26 mouse cellular contexts compared by ENCODE assay signal in the genomic region with DNA sequence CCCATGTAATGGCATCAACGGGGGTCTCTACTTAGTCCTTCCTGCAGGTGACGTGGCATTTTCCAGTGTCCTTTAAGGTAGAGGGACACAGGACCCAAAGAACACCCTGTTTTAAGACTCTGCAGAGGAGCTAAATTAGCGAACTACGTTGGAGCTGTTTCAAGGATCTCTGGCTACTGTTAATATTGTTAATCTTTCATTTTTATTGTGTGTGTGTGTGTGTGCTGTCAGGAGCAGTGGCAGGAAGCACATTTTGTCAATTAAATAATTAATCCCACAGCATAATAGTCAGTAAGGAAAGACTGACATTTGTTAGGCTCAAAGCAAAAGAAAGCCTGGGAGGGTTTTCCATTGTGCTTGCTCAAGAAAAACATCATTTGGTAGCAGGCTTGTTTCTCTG.
A peak's percentile ranks its signal among the peaks of the same experiment; 100 is the strongest.
DNase-seq lines count a peak whose midpoint lies in the region; ATAC-seq and TF ChIP-seq lines count a peak whose summit lies in the region.
"Had no signal": no experiment of that assay in that cellular context is flagged by ENCODE, and none has a peak within 500 bp of the region (broad histone marks: within the 10 kb centered on the region; RNA-seq: fewer than 3 reads in every experiment).

No protein-coding gene starts in this region.

- no peak overlapping the region for H3K9ac ChIP-seq in forebrain, embryonic 16.5 days (replicated peaks; ENCODE audit: low read depth, low read length)
- H3K9ac ChIP-seq in forebrain, embryonic 12.5 days = no peak overlapping the region
- no peak overlapping the region for H3K9ac ChIP-seq in kidney, embryonic 16.5 days (replicated peaks; ENCODE audit: low read length)
- no peak overlapping the region for H3K9ac ChIP-seq in kidney, postnatal 0 days (ENCODE audit: low read depth, low read length)
- H3K9ac ChIP-seq in limb, embryonic 13.5 days = no peak overlapping the region
- H3K9ac ChIP-seq: embryonic facial prominence, embryonic 15.5 days; limb, embryonic 15.5 days; liver, embryonic 13.5 days had no signal

- DNase-seq in kidney, postnatal 25 days = no peak
- peak; percentile 62 for DNase-seq in kidney, postnatal 0 days (ENCODE audit: low spot score)
- no peak for DNase-seq in adrenal gland, adult 8-10 months
- DNase-seq: adrenal gland, postnatal 25 days; cerebellum, adult 18-20 months; cerebellum, postnatal 10 days; gastrocnemius, postnatal 10 days; heart, postnatal 14 days; liver, embryonic 13.5 days; lung, adult 18-20 months; lung, postnatal 10 days; midbrain, embryonic 14.5 days; spleen, adult 18-20 months; thymus, adult 2 months; thymus, postnatal 4 days had no signal

- peaks cover 14% of the 10 kb centered on the region for H3K4me1 ChIP-seq in forebrain, embryonic 16.5 days (replicated peaks; ENCODE audit: control insufficient read depth, insufficient read depth, low read length)
- H3K4me1 ChIP-seq in forebrain, embryonic 12.5 days = peaks cover 6% of the 10 kb centered on the region; the same call in 1 of the 2 replicates
- H3K4me1 ChIP-seq in kidney, embryonic 16.5 days (ENCODE audit: insufficient read depth, low read length) = peaks cover 13% of the 10 kb centered on the region
- H3K4me1 ChIP-seq in kidney, postnatal 0 days (replicated peaks; ENCODE audit: insufficient read depth, low read length) = no peaks in the 10 kb centered on the region
- peaks cover 24% of the 10 kb centered on the region for H3K4me1 ChIP-seq in limb, embryonic 13.5 days
- H3K4me1 ChIP-seq: liver, embryonic 13.5 days had no signal

- no peak overlapping the region for H3K27ac ChIP-seq in forebrain, embryonic 16.5 days (ENCODE audit: low read length)
- no peak overlapping the region for H3K27ac ChIP-seq in forebrain, embryonic 12.5 days
- H3K27ac ChIP-seq in kidney, embryonic 16.5 days (ENCODE audit: low read length) = no peak overlapping the region; the same call in 1 of the 2 replicates
- no peak overlapping the region for H3K27ac ChIP-seq in kidney, postnatal 0 days
- no peak overlapping the region for H3K27ac ChIP-seq in limb, embryonic 13.5 days
- H3K27ac ChIP-seq: layer of hippocampus, adult 2 months; left cerebral cortex, adult 2 months; limb, embryonic 15.5 days; liver, embryonic 13.5 days; stomach, postnatal 0 days had no signal

- no peak for TF ChIP-seq CTCF in kidney, postnatal 0 days (IDR thresholded peaks at IDR 0.05; ENCODE audit: low read depth)

- H3K4me3 ChIP-seq in forebrain, embryonic 16.5 days (replicated peaks; ENCODE audit: low read length) = no peak overlapping the region
- no peak overlapping the region for H3K4me3 ChIP-seq in forebrain, embryonic 12.5 days (replicated peaks)
- H3K4me3 ChIP-seq in kidney, embryonic 16.5 days (ENCODE audit: low read length) = no peak overlapping the region
- no peak overlapping the region for H3K4me3 ChIP-seq in kidney, postnatal 0 days (replicated peaks; ENCODE audit: low read depth, low read length)
- H3K4me3 ChIP-seq in limb, embryonic 13.5 days = no peak overlapping the region
- H3K4me3 ChIP-seq: embryonic facial prominence, embryonic 15.5 days; layer of hippocampus, adult 2 months; left cerebral cortex, adult 2 months; limb, embryonic 15.5 days; liver, embryonic 13.5 days had no signal

- WGBS in forebrain, embryonic 16.5 days = 24% methylated on average over 4 of the region's 4 CpGs
- 42% methylated on average over 4 of the region's 4 CpGs for WGBS in forebrain, embryonic 12.5 days
- 46% methylated on average over 4 of the region's 4 CpGs for WGBS in kidney, embryonic 16.5 days
- WGBS in kidney, postnatal 0 days = 39% methylated on average over 4 of the region's 4 CpGs
- 25% methylated on average over 4 of the region's 4 CpGs for WGBS in limb, embryonic 13.5 days

- no peaks in the 10 kb centered on the region for H3K9me3 ChIP-seq in forebrain, embryonic 16.5 days (ENCODE audit: control insufficient read depth, low read length)
- no peaks in the 10 kb centered on the region for H3K9me3 ChIP-seq in forebrain, embryonic 12.5 days
- H3K9me3 ChIP-seq in kidney, embryonic 16.5 days (ENCODE audit: low read length) = no peaks in the 10 kb centered on the region
- no peaks in the 10 kb centered on the region for H3K9me3 ChIP-seq in kidney, postnatal 0 days (replicated peaks; ENCODE audit: low read length)
- H3K9me3 ChIP-seq in limb, embryonic 13.5 days = no peaks in the 10 kb centered on the region
- H3K9me3 ChIP-seq: embryonic facial prominence, embryonic 15.5 days; limb, embryonic 15.5 days; liver, embryonic 13.5 days had no signal

- H3K27me3 ChIP-seq in forebrain, embryonic 16.5 days (replicated peaks; ENCODE audit: control insufficient read depth, insufficient read depth, low read length) = no peaks in the 10 kb centered on the region
- H3K27me3 ChIP-seq in forebrain, embryonic 12.5 days = peaks cover 4% of the 10 kb centered on the region; the same call in 1 of the 2 replicates
- H3K27me3 ChIP-seq in kidney, embryonic 16.5 days (ENCODE audit: insufficient read depth, low read length) = no peaks in the 10 kb centered on the region
- H3K27me3 ChIP-seq in kidney, postnatal 0 days (ENCODE audit: insufficient read depth, low read length) = no peaks in the 10 kb centered on the region
- peaks cover 4% of the 10 kb centered on the region; the same call in 1 of the 2 replicates for H3K27me3 ChIP-seq in limb, embryonic 13.5 days
- H3K27me3 ChIP-seq: embryonic facial prominence, embryonic 15.5 days; limb, embryonic 15.5 days; liver, embryonic 13.5 days had no signal

- H3K36me3 ChIP-seq in forebrain, embryonic 16.5 days (ENCODE audit: control insufficient read depth, insufficient read depth) = no peaks in the 10 kb centered on the region
- H3K36me3 ChIP-seq in forebrain, embryonic 12.5 days (replicated peaks) = no peaks in the 10 kb centered on the region
- H3K36me3 ChIP-seq in kidney, embryonic 16.5 days (ENCODE audit: insufficient read depth, low read length) = no peaks in the 10 kb centered on the region
- no peaks in the 10 kb centered on the region for H3K36me3 ChIP-seq in kidney, postnatal 0 days (ENCODE audit: insufficient read depth, low read length)
- H3K36me3 ChIP-seq in limb, embryonic 13.5 days = no peaks in the 10 kb centered on the region
- H3K36me3 ChIP-seq: embryonic facial prominence, embryonic 15.5 days; limb, embryonic 15.5 days; liver, embryonic 13.5 days had no signal

- H3K4me2 ChIP-seq in forebrain, embryonic 16.5 days (ENCODE audit: low read length) = no peak overlapping the region
- no peak overlapping the region for H3K4me2 ChIP-seq in forebrain, embryonic 12.5 days
- no peak overlapping the region; the same call in 1 of the 2 replicates for H3K4me2 ChIP-seq in kidney, embryonic 16.5 days (replicated peaks; ENCODE audit: low read depth, low read length)
- no peak overlapping the region for H3K4me2 ChIP-seq in kidney, postnatal 0 days (ENCODE audit: low read length)
- H3K4me2 ChIP-seq in limb, embryonic 13.5 days (replicated peaks) = 0 out of 2 replicates have a peak overlapping the region, but pooled peaks have one; percentile 4
- H3K4me2 ChIP-seq: embryonic facial prominence, embryonic 15.5 days; limb, embryonic 15.5 days; liver, embryonic 13.5 days had no signal

- ATAC-seq in forebrain, embryonic 16.5 days = peak; percentile 39; the same call in 1 of the 2 replicates
- ATAC-seq in forebrain, embryonic 12.5 days (ENCODE audit: low FRiP score) = no peak
- peak; percentile 35; the same call in 1 of the 2 replicates for ATAC-seq in kidney, embryonic 16.5 days (ENCODE audit: low FRiP score, low TSS enrichment)
- ATAC-seq in kidney, postnatal 0 days (replicated peaks; ENCODE audit: low FRiP score, low read depth) = no peak
- ATAC-seq in limb, embryonic 13.5 days (ENCODE audit: low FRiP score, low read depth) = no peak
- ATAC-seq: CD4-positive, CD25-positive, alpha-beta regulatory T cell, adult 4 months; hindbrain, embryonic 16.5 days had no signal

Comparison
In these comparisons a context has a peak if more than half of its experiments do, and no peak if none do; other contexts are left out.
1. ATAC-seq: peak in forebrain, embryonic 16.5 days (single experiment) and kidney, embryonic 16.5 days (single experiment); none in forebrain, embryonic 12.5 days (single experiment), kidney, postnatal 0 days (single experiment) and limb, embryonic 13.5 days (single experiment).